Comparison of ENCODE assay signal across 11 mouse cellular contexts in genomic region chr10:67661666-67662065, GRCm38 (mm10).
"Had no signal": no experiment of that assay in that cellular context is flagged by ENCODE, and none has a peak within 500 bp of the region (broad histone marks: within the 10 kb centered on the region; RNA-seq: fewer than 3 reads in every experiment).

No protein-coding gene starts in this region.

- H3K27ac ChIP-seq: kidney, postnatal 0 days; left cerebral cortex, adult 2 months; liver, embryonic 13.5 days; midbrain, embryonic 12.5 days; midbrain, embryonic 15.5 days had no signal

- H3K4me1 ChIP-seq: liver, embryonic 13.5 days; midbrain, embryonic 12.5 days; midbrain, embryonic 15.5 days had no signal

- H3K4me2 ChIP-seq: liver, embryonic 13.5 days; lung, embryonic 14.5 days; midbrain, embryonic 12.5 days; midbrain, embryonic 15.5 days had no signal

- H3K36me3 ChIP-seq: liver, embryonic 13.5 days; midbrain, embryonic 12.5 days; midbrain, embryonic 15.5 days had no signal

- H3K9me3 ChIP-seq: liver, embryonic 13.5 days; midbrain, embryonic 12.5 days; midbrain, embryonic 15.5 days had no signal

- H3K27me3 ChIP-seq: liver, embryonic 13.5 days; midbrain, embryonic 12.5 days; midbrain, embryonic 15.5 days had no signal

- H3K4me3 ChIP-seq: left cerebral cortex, adult 2 months; liver, embryonic 13.5 days; midbrain, embryonic 12.5 days; midbrain, embryonic 15.5 days had no signal

- H3K9ac ChIP-seq: liver, embryonic 13.5 days; lung, embryonic 14.5 days; midbrain, embryonic 12.5 days; midbrain, embryonic 15.5 days had no signal

- DNase-seq: kidney, adult 2 months; kidney, postnatal 25 days; liver, embryonic 13.5 days; lung, embryonic 14.5 days; thymus, adult 18-20 months; thymus, postnatal 36 days had no signal

- ATAC-seq: intestine, postnatal 0 days; midbrain, embryonic 15.5 days had no signal
